Mouse (Mus musculus) heart, postnatal 0 days (tissue): ENCODE results near the gene Knop1. TPM values are rescaled to one million over a fixed set of nuclear protein-coding genes. Genes with fewer than 3 reads are reported as not detected.

Source experiments
- ATAC-seq: fragments of 200-750 bp; cut with Nextera tagmentation; 2 replicates; pipeline ENCODE4 v1.8.0; 2017; ENCODE audit warnings: low read depth, moderate number of reproducible peaks, moderate library complexity; ENCODE audit not compliant: insufficient read depth
- DNase-seq: peaks from one replicate; pipeline ENCODE4 v3.0.0-alpha.2; 2016; ENCODE audit warnings: low spot score
- H3K27ac ChIP-seq: fragments of 300-500 bp; sonication (generic); 2 replicates; pipeline ENCODE4 v1.5.1; 2014; ENCODE audit warnings: low read depth, mild to moderate bottlenecking
- H3K27me3 ChIP-seq: fragments of 300-500 bp; sonication (generic); 2 replicates; pipeline ENCODE4 v1.6.1; 2014; ENCODE audit warnings: low read length, mixed read lengths; ENCODE audit not compliant: control insufficient read depth, insufficient read depth
- H3K36me3 ChIP-seq: fragments of 300-500 bp; sonication (generic); replicated peaks from 2 replicates; pipeline ENCODE4 v1.6.1; 2014; ENCODE audit warnings: low read length, mixed read lengths; ENCODE audit not compliant: control insufficient read depth, insufficient read depth
- H3K4me1 ChIP-seq: fragments of 300-500 bp; sonication (generic); 2 replicates; pipeline ENCODE4 v1.6.1; 2014; ENCODE audit warnings: antibody characterized with exemption; ENCODE audit not compliant: control insufficient read depth, insufficient read depth
- H3K4me2 ChIP-seq: fragments of 300-500 bp; sonication (generic); 2 replicates; pipeline ENCODE4 v1.6.1; 2014; ENCODE audit warnings: low read depth, mild to moderate bottlenecking, low read length, moderate library complexity
- H3K4me3 ChIP-seq: fragments of 300-500 bp; sonication (generic); 2 replicates; pipeline ENCODE4 v1.5.1; 2014; ENCODE audit warnings: low read depth, low read length
- H3K9ac ChIP-seq: fragments of 300-500 bp; sonication (generic); replicated peaks from 2 replicates; pipeline ENCODE4 v1.6.1; 2014; ENCODE audit warnings: low read depth, low read length, mixed read lengths
- H3K9me3 ChIP-seq: fragments of 300-500 bp; sonication (generic); replicated peaks from 2 replicates; pipeline ENCODE4 v1.6.1; 2016; ENCODE audit warnings: low read length; ENCODE audit not compliant: control insufficient read depth
- CTCF ChIP-seq: IDR thresholded peaks from 2 replicates; pipeline ENCODE4 v1.5.1; 2016; ENCODE audit warnings: antibody characterized with exemption, control low read depth, low read depth
- EP300 ChIP-seq: IDR thresholded peaks from 2 replicates; pipeline ENCODE4 v1.6.1; 2016; ENCODE audit warnings: antibody characterized with exemption, low read depth
- WGBS: fragments of 180-500 bp; shearing (Covaris S2); extraction: QIAGEN DNeasy Blood & Tissue Kit; methylation state at CpG from one replicate; pipeline ENCODE4 v1.1.7; 2014; 5-methylcytosine and 5-hydroxymethylcytosine counted together
- polyA plus RNA-seq: library from polyadenylated mRNA; unstranded; fragments of >200 nt; fragmentation: Nextera tagmentation; extraction: Ambion mirVana; gene quantifications from 2 replicates; pipeline ENCODE4 v1.2.1, GENCODE M21; 2015
- total RNA-seq: library from RNA; depleted of rRNA; stranded (reverse); fragments of >200 nt; gene quantifications from 2 replicates; pipeline ENCODE4 v1.2.3, GENCODE M21; 2014; ENCODE audit warnings: low replicate concordance

Gene Knop1
- total and polyA plus RNA-seq, 2 experiments from 2014 or later, result 11.9 to 40.3 TPM

DNA sequence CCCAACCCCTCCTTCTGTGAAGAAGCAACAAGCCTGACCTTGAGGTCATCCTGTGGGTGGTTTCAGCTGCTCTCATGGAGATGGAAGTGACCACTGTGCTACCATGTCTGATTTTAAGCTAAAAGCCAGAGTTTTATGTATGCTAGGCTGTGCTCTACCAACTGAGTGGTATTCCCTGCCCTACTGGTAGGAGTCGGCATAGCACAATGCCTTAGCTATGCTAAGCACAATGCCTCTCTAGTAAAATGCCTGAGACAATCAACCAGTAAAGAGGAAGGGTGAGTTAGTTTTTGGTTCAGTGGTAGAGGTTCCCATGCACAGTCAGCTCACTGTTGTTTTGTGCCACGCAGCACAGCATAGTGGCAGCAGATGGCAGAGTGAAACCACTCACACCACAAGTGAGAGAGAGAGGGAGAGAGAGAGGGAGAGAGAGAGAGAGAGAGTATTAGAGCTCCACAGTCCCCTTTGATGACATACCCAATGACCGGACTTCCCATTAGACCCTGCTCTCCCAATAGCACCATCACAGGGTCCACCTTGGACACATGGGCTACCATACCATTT lies 23.5 kb upstream of the Knop1 start:
- ATAC-seq, result no peak

GRCm38 (mm10) chr7:118865362-118865761 lies 9.3 kb upstream of the Knop1 start:
- Histone ChIP-seq H3K4me3 (no peak overlapping the region), H3K4me2 (no peak overlapping the region), H3K9me3 (no peaks in the 10 kb centered on the region), H3K4me1 (no peaks in the 10 kb centered on the region), H3K36me3 (no peaks in the 10 kb centered on the region), H3K27me3 (no peaks in the 10 kb centered on the region), H3K9ac (no peak overlapping the region), H3K27ac (no peak overlapping the region)
- DNase-seq (no peak), ATAC-seq (no peak)
- TF ChIP-seq CTCF, result no peak
- no peak for TF ChIP-seq EP300
- 46% methylated on average over 2 of the region's 2 CpGs for WGBS

More for the DNA sequence above, 23.5 kb upstream of the Knop1 start:
- Histone ChIP-seq H3K4me2 (no peak overlapping the region), H3K4me1 (no peaks in the 10 kb centered on the region), H3K27ac (no peak overlapping the region), H3K4me3 (no peak overlapping the region), H3K9me3 (no peaks in the 10 kb centered on the region), H3K9ac (no peak overlapping the region), H3K36me3 (no peaks in the 10 kb centered on the region), H3K27me3 (no peaks in the 10 kb centered on the region)
- DNase-seq, result no peak
- WGBS, result 85% methylated on average over 3 of the region's 3 CpGs
- no peak; the same call in 1 of the 2 replicates for TF ChIP-seq CTCF

GRCm38 (mm10) chr7:118858640-118859039 lies 2.6 kb upstream of the Knop1 start:
- no peaks in the 10 kb centered on the region for H3K27me3 ChIP-seq
- TF ChIP-seq EP300, result no peak
- TF ChIP-seq CTCF, result no peak
- H3K9ac ChIP-seq, result no peak overlapping the region
- peaks cover 11% of the 10 kb centered on the region for H3K4me1 ChIP-seq
- 79% methylated on average over 1 of the region's 1 CpGs for WGBS
- no peak for DNase-seq
- H3K4me2 ChIP-seq, result no peak overlapping the region
- no peaks in the 10 kb centered on the region for H3K9me3 ChIP-seq
- no peak overlapping the region for H3K27ac ChIP-seq
- H3K36me3 ChIP-seq, result no peaks in the 10 kb centered on the region
- H3K4me3 ChIP-seq, result no peak overlapping the region
- no peak for ATAC-seq

GRCm38 (mm10) chr7:118855171-118855876 lies 730 bp downstream of the Knop1 start, which contains the start of gene Iqck:
Iqck (plus strand) TSS chr7:118855752.
- TF ChIP-seq EP300 (no peak), CTCF (no peak)

GRCm38 (mm10) chr7:118854606-118855005 lies 1.4 kb downstream of the Knop1 start:
- DNase-seq (no peak), ATAC-seq (no peak)
- Histone ChIP-seq H3K9ac (peak overlapping the region; percentile 70), H3K4me2 (peak overlapping the region; percentile 93), H3K27ac (peak overlapping the region; percentile 53; the same call in 1 of the 2 replicates), H3K4me3 (peak overlapping the region; percentile 79), H3K9me3 (no peaks in the 10 kb centered on the region), H3K27me3 (no peaks in the 10 kb centered on the region), H3K4me1 (peaks cover 22% of the 10 kb centered on the region), H3K36me3 (peaks cover 20% of the 10 kb centered on the region)
- TF ChIP-seq EP300 (no peak), CTCF (no peak)
- WGBS, result 17% methylated on average over 3 of the region's 3 CpGs

More at GRCm38 (mm10) chr7:118855171-118855876, 730 bp downstream of the Knop1 start, which contains the start of gene Iqck:
- peaks cover 15% of the 10 kb centered on the region for H3K4me1 ChIP-seq
- ATAC-seq (peak; percentile 96), DNase-seq (peak; percentile 92)
- peak within 1 kb of the TSS; percentile 79 for H3K4me3 ChIP-seq
- H3K9me3 ChIP-seq, result no peaks in the 10 kb centered on the region
- H3K9ac ChIP-seq, result peak within 1 kb of the TSS; percentile 70
- H3K27ac ChIP-seq, result peak within 1 kb of the TSS; percentile 53
- WGBS, result under 1% methylated on average over 57 of the region's 57 CpGs
- H3K36me3 ChIP-seq, result peaks cover 15% of the 10 kb centered on the region
- H3K4me2 ChIP-seq, result peak within 1 kb of the TSS; percentile 93
- H3K27me3 ChIP-seq, result no peaks in the 10 kb centered on the region
